Mouse (Mus musculus) ovary, adult 18-20 months (tissue): ENCODE results near the gene Gjc2.
"Not testable (repeated sequence)": the region's sequence is repeated elsewhere in the genome, so short reads cannot be mapped to it uniquely, and the experiment has no call there.

Experiments used
- DNase-seq: peaks from one replicate; pipeline ENCODE4 v3.0.0; 2022; ENCODE audit warnings: low spot score, mixed read lengths

Gene Gjc2

GRCm38 (mm10) chr11:59182864-59183331 is at the start of gene Gjc2:
Gene Gjc2, minus strand, starts transcription at chr11:59183213.
- DNase-seq = peak; percentile 64

- no peak for DNase-seq
Observed at GRCm38 (mm10) chr11:59232797-59233196, 49.8 kb upstream of the Gjc2 start.

DNA sequence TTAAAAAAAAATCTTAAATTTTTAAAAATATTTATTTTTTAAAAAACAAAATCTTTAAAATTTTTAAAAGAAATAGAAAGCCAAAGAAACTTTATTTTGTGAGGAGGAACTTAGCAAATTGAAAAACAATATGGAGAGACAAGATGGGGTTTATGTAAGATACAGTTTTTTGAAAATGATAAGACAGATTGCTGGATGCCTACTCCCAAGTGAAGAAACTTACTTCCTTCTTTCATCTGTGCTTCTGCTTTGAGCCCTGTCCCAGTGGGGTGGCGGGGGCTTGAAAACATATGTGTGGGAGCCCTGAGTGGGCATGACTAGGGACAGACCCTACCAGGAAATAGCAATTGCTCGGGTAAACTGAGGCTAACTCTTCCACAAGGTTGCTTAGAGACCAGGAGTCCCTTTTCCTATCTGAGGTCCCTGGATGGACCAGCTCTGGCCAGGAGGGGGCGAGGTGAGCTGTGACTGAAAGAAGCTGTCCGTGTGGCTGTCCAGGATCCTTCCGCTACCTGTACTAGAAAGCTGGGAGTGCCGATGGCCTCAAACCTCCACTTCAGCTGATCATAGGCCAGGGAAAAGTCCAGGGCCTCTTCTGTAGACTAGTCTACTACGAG is 47.2 kb upstream of the Gjc2 start:
- DNase-seq = no peak

DNA sequence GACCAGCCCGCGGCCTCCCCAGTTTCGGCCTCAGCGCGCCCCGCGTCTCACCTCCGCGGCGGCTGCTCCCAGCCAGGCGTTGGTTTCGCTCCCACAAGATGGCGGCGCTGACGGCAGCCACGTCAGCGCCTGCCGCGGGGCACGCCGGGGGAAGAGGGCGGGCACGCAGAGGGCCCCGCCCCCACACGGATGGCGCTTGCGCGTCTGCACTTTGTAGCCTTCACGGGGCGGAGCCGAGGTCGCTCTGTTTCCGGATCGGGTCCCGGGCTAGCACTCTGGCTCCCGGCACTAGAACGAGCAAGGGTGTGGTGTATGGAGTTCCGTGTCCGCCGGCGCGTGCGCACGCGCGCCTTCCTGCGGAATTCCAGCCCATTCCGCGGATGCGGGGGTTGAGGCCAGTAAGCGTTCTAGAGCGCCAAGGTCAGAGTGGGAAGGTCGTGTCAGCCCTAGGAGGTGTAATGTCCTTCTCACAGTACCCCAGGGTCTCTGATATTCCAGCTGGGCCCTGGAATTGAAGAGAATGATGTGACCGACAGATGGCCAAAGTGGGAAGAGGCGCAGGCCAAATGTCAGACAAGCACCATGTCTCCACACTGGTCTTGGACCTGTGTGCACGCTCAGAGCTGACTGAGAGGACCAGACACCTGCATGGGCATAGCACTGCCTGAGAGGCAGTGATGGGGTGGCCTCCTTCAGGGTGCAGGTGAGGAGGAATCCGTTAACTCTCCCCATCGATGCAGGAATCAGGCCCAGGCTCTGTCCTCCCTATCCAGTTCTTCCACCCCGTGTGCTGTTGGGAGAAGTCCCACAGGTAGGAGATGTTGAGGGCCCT is 45.3 kb upstream of the Gjc2 start, which contains the start of gene Arf1:
Gene Arf1 (minus strand): TSS at position 149 of the 832 bp plus-strand sequence.
- DNase-seq = peak; percentile 94

GRCm38 (mm10) chr11:59227604-59228121 is 44.6 kb upstream of the Gjc2 start:
- DNase-seq = no peak

DNA sequence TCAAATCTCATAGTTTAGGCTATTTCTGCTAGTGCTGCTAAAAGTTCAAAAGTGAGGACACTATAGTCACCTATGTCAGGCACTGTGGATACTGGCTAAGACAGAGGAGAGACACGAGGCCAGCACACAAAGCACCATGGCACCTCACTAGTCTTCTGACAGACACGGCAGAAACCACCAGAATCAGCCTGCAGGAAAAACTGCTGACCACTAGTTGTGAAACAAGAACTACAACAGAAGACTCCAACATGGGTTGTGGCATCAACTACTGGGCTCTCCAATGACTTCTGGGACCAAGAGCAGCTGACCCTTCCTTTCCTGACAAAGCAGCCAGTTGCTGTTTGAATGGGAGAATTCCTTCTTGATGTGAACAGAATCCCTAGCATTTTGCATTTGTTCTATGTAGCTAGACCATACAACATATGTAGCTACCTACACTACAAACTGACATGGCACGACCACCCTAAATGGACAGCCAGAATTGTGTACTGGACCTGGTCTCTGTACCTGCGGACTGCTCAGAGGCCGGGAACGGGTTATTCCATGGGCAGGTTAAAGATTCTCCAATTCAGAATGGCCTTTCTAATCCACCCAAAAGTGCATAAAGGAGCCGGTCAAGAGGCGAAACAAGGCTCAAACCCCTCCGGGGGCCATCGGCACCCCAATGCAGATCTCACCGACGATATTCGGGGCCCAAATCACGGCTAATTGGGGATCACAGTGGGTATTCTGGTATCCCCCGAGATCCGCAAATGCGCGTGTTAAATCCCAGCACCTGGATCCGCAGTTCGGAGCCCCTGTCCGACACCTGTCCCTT is 44.0 kb upstream of the Gjc2 start:
- no peak for DNase-seq

- DNase-seq = no peak
Observed at GRCm38 (mm10) chr11:59226251-59226650, 43.2 kb upstream of the Gjc2 start.

DNA sequence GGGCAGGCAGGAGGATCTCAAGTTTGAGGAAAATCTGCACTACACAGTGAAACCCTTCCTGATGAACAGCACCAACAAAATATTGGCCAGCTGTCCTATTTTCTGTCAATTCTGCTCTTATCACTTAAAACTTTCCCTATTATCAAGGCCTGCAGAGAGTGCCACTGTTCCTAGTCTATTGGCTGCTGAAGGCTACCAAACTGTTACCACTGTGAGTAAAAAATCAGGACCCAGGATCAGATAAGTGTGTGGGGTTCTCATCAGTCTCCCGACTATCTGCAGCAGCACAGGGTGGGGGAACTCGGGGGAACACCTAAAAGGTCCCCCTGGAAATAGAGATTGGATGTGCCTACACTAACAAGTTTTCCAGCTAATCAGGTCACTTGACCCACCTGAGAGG is 42.2 kb upstream of the Gjc2 start:
- no peak for DNase-seq

- DNase-seq = no peak
Observed at GRCm38 (mm10) chr11:59224470-59224869, 41.5 kb upstream of the Gjc2 start.

DNA sequence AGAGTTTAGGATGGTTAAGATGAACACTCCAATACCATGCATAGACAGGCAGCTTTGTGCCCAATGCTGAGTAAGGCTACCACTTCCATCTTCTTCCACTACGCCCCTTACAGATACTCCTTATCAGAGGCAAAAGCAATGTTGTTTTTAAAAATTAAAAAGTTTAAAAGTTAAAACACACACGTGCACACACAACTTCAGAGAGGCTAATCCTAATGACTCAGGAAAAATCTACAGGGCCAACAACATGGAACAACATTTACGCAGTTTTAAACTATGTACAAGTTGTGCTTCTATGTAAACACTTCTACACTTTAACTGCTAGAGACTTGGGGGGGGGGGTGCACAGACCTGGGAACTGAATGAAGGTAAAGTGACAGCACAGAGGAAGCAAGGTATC is 41.0 kb upstream of the Gjc2 start:
- no peak for DNase-seq

- DNase-seq = no peak
Observed at GRCm38 (mm10) chr11:59222306-59222705, 39.3 kb upstream of the Gjc2 start.

GRCm38 (mm10) chr11:59221604-59222003 is 38.6 kb upstream of the Gjc2 start:
- DNase-seq = no peak

GRCm38 (mm10) chr11:59219064-59219463 is 36.1 kb upstream of the Gjc2 start:
- DNase-seq = no peak

DNA sequence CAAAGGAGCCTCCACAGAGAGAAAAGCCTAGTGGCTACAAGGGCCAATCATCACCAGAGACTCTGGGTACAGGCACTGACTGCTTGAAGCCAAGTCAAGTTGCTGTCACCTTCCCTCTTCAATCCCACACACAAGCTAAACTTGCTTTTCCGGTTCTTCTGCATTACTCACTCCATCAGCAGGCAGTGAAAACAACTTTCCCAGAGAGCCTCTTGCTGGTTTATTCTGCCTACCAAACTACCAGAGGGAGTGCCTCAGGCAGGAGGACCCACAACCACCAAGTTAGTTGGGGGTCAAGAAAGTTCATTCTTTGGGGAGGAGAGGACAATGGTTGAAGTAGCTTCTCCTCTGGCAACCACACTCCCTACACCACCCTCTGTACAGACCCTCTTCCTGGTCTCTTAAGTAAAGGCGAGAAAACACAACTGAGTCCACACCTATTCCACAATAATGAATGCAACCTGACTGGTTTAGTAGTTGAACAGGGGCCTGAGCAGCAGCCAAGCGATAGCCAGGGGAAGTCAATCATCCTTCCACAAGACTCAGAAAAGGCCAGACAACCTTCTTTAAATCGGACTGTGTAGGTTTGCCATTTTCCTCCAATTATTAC is 35.5 kb upstream of the Gjc2 start:
- no peak for DNase-seq

- no peak for DNase-seq
Observed at GRCm38 (mm10) chr11:59216955-59217354, 33.9 kb upstream of the Gjc2 start.

DNA sequence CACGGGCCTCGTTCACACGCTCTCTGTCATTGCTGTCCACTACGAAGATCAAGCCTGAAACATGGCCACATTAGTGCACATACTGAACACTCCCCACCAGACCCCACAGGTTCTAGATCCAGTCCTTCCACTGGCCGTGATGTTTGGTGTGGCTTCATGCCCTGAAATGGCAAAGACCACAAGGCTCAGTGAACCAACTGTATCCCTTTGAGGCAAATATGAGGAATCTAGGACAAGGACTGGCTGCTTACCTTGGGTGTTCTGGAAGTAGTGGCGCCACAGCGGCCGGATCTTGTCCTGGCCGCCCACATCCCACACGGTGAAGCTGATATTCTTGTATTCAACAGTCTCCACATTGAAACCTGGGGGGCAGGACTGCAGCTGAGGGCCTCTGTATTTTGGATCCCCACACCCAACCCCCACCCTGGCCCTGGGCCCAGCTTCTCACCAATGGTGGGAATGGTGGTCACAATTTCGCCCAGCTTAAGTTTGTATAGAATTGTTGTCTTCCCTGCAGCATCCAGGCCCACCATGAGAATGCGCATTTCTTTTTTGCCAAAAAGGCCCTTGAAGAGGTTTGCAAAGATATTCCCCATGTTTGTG is 30.0 kb upstream of the Gjc2 start:
- no peak for DNase-seq

DNA sequence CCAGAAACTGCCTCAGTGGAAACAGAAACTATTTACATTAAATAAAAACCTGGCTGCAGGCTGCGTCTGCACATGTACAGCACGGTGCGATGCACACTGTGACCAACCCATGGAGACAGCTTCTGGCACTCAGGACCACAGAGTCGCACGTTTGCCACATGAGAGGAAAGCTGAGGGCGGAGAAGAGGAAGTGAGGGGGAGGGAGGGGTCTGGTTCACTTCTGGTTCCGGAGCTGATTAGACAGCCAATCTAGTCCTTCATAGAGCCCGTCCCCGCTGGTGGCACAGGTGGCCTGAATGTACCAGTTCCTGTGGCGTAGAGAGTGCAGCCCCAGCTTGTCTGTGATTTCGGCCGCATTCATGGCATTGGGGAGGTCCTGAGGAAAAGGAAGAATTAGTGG is 29.3 kb upstream of the Gjc2 start:
- not testable (repeated sequence) for DNase-seq

DNA sequence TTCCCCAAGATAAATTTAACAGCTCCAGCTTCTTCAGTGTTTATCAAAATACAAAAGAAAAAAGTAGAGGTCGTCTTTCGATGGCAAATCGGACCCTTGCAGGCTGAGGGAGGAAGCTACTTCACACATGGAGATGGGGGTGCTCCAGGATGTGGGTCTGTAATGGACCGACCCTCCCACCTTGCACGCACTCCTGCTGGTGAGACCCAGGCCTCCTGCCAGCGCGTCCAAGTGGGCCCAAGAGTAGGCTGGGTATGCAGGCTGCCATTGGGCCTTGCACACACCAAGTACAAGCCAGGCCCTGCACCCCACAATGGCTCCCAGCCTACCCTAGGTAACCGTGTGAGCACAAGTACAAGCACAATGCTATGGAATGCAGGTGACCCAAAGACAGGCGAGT is 28.5 kb upstream of the Gjc2 start:
- not testable (repeated sequence) for DNase-seq

- no peak for DNase-seq
Observed at GRCm38 (mm10) chr11:59210020-59210419, 27.0 kb upstream of the Gjc2 start.

DNA sequence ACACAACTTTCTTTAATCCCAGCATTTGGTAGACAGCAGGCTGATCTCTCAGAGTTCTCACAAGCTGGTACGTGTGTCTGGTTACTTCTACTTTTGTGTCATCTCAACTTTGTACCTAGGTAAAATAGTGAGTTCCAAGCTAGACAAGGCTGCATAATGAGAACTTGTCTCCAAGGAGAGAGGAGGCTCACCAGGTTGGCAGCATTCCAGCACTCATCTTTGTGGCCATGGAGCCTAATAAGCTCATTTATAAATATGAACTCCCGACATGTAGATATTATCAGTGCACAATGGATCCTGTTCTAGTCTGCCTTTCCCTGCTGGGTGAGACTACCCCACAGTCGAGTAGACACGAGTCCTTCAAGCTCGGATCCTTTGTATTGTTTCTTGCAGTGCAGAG is 26.6 kb upstream of the Gjc2 start:
- no peak for DNase-seq

- peak; percentile 70 for DNase-seq
Observed at GRCm38 (mm10) chr11:59209003-59209441, 26.0 kb upstream of the Gjc2 start.
